Mouse (Mus musculus) left cerebral cortex, adult 2 months (tissue): Measurements from ENCODE around the gene Cdc42bpg. TPM values are rescaled to one million over a fixed set of nuclear protein-coding genes. Genes with fewer than 3 reads are reported as not detected.
A peak's percentile ranks its signal among the peaks of the same experiment; 100 is the strongest.

Experiments
- DNase-seq, 2 experiments: peaks; one replicate each; pipeline ENCODE4 v3.0.0; 2021 to 2022; ENCODE audit warnings: low spot score in 2 of 2, mixed read lengths in 1 of 2; ENCODE audit errors: extremely low spot score in 1 of 2
- H3K27ac ChIP-seq: fragments of 200-600 bp; 2 replicates; pipeline ENCODE4 v1.8.1; 2022
- H3K4me3 ChIP-seq: fragments of 200-600 bp; 2 replicates; pipeline ENCODE4 v1.8.1; 2022
- CTCF ChIP-seq: fragments of 200-600 bp; IDR thresholded peaks from 2 replicates; pipeline ENCODE4 v1.8.1; 2022; ENCODE audit warnings: antibody characterized with exemption, mild to moderate bottlenecking, moderate library complexity
- intact Hi-C: fragments of 180-260 bp; cut with DNase I; formaldehyde crosslinking; loops from one replicate; pipeline ENCODE4 v1.15.1; 2025
- total RNA-seq, 2 experiments: library from RNA; stranded (reverse); gene quantifications; 2 replicates each; pipeline ENCODE4 v1.2.3; 2021

The Cdc42bpg gene
- total RNA-seq, 2 experiments from 2014 or later = 3.4 to 4.1 TPM

DNA sequence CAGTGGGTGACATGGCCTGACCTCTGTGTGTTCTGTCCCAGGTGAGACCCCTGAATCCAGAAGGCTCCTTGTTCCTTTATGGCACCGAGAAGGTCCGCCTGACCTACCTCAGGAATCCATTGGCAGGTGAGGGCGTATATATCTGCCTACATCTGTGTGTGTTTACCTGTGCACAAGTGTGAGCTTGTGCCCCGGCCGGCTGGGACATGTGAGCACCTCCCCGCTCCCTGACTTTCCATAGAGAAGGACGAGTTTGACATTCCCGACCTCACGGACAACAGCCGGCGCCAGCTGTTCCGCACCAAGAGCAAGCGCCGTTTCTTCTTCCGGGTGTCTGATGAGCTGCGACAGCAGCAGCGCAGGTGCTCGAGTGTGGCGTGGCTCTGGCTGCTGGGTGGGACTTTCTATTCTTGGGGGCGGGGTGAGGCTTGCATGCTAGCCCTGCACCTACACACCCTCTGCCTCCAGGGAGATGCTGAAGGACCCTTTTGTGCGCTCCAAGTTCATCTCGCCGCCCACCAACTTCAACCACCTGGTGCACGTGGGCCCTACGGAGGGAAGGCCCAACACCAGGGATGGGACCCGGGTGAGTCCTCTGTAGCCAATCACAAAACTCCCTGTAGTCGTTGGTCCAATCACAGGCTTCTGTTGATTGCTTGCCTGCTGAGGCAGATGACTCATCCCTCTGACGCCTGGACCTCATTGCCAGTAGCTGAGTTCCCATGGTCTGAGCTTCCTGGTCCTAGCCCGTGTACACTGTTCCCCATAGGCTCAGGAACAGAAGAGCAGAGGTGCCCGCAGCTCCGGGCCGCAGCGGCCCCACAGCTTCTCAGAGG is 15.7 kb downstream of the Cdc42bpg start:
- intact Hi-C loops = no loop called here
- TF ChIP-seq CTCF = no peak
- H3K4me3 ChIP-seq = no peak overlapping the region
- no peak for DNase-seq
- H3K27ac ChIP-seq = no peak overlapping the region

DNA sequence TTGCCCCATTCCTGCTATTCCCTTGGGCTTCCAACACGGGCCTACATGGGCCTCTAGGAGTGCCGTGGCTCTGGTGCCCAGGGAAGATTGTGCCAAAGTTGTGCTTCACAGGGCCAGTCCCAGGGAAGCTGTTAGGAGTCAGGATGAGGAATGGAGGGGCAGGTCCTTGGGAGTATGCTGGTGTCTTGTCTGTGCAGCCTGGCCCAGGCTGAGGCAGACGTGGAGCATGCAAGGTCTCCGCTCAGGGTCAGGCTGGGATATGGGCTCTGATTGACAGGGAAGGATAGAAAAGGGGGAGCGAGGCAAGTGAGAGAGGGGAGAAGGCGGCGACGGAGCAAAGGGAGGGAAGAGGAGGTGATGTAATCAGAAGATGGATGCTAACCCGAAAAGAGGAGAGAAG is 18.5 kb downstream of the Cdc42bpg start:
- no peak for TF ChIP-seq CTCF
- Histone ChIP-seq H3K27ac (no peak overlapping the region), H3K4me3 (no peak overlapping the region)
- intact Hi-C loops = no loop called here
- no peak for DNase-seq

DNA sequence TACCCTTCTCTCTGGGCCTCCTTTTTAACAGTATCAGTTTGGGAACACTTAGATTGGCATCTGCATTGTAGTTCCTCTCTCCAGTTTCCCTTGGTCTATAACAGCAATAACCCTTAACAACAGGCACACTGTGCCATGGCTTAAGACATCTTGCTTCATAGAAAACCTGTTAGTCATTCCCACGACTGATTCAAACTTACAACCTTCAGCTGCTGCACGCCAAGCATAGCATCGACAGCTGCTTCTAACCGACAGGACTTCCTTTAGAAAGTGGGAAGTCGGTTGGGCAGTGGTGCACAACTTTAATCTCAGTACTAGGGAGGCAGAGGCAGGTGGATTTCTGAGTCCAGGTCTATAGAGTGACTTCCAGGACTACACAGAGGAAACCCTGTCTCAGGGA is 24.9 kb downstream of the Cdc42bpg start:
- no peak for TF ChIP-seq CTCF
- intact Hi-C loops = loop anchor here (2.0 to 10.0 kb wide), 3 partner anchors 62 to 246 kb away; partner anchors contain the start of genes Arl2, Batf2, Cdca5 and Gm28374
- Histone ChIP-seq H3K4me3 (no peak overlapping the region), H3K27ac (no peak overlapping the region)
- DNase-seq = no peak

DNA sequence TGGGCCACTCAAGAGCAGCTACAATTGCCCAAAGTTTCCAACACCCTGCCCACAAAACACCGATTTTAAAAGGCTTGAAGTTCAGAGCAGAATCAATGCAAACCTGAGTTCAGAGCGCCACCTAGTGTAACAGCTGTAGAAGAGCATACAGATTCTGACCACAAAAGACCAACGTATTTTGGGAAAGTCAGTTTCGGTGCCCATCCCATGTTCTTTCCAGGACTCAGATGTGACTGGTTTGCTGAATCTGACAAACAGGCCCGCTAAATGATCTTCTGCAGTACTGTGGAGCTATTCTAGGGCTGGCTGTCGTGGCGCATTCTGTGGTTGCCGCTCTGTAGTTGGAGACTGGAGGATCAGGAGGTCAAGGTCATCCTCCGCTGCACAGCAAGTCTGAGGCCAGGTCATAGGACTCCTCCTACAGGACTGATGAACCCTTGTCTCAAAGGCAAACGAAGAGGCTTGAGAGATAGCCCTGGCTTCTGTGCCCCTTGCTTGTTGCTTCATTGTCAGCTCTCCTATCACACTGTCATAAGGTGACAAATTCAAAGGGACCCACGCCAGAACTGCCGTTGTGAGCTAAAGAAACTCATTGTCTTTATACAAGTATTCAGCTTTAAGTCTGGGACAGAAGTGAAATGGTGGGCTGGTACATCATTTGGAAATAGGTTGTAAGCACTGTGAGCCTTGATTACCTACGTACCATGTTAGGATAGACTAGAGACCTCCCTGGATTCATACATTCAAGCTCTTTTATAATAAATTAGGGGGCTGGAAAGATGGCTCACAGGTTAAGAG is 25.7 kb downstream of the Cdc42bpg start:
- Histone ChIP-seq H3K4me3 (no peak overlapping the region), H3K27ac (no peak overlapping the region)
- peak; percentile 94 for TF ChIP-seq CTCF
- intact Hi-C loops = loop anchor here (2.0 to 10.0 kb wide), 3 partner anchors 63 to 247 kb away; partner anchors contain the start of genes Arl2, Batf2, Cdca5 and Gm28374
- DNase-seq = peak in 1 of 2 experiments; percentile 52

DNA sequence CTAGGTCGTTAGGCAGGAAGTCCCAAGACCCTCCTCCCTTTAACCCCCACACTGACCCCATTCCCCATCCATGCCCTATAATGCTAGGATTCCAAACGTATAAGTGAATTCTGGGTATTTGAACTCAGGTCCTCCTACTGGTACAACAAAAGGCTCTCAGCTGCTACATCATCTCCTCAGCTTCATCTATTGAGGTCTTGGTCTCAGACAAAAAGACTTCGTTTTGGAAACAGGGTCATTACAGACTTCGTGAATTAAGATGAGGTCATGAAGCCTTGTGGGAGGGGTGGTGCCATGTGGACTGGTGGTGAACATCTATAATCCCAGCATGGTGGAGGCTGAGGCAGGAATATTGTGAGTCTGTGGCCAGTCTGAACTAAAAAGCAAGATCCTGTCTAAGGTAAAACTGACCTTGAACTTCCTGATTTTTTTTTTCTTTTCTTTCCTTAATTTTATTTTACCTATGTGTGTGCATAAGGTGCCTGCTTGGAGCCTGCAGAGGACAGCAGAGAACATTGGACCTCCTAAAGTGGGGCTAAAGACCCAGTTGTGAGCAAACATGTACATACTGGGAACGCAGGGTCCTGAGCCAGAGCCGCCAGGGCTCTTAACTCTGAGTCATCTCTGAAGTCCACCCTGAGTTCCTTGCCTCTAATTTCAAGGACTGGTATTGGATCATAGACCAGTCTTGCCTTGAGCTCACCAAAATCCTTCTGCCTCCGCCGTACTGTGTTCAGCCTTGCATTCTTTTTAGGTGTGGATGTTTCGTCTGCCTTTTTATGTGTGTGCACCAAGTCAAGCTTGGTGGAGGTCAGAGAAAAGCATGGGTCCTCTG is 27.7 kb downstream of the Cdc42bpg start:
- DNase-seq = no peak
- intact Hi-C loops = loop anchor here (5.0 to 10.0 kb wide), 2 partner anchors 192 to 249 kb away; partner anchors contain the start of genes Arl2, Batf2, Cdca5 and Gm28374
- Histone ChIP-seq H3K27ac (peak overlapping the region; percentile 70), H3K4me3 (peak overlapping the region; percentile 18; the same call in 1 of the 2 replicates)
- TF ChIP-seq CTCF = no peak

DNA sequence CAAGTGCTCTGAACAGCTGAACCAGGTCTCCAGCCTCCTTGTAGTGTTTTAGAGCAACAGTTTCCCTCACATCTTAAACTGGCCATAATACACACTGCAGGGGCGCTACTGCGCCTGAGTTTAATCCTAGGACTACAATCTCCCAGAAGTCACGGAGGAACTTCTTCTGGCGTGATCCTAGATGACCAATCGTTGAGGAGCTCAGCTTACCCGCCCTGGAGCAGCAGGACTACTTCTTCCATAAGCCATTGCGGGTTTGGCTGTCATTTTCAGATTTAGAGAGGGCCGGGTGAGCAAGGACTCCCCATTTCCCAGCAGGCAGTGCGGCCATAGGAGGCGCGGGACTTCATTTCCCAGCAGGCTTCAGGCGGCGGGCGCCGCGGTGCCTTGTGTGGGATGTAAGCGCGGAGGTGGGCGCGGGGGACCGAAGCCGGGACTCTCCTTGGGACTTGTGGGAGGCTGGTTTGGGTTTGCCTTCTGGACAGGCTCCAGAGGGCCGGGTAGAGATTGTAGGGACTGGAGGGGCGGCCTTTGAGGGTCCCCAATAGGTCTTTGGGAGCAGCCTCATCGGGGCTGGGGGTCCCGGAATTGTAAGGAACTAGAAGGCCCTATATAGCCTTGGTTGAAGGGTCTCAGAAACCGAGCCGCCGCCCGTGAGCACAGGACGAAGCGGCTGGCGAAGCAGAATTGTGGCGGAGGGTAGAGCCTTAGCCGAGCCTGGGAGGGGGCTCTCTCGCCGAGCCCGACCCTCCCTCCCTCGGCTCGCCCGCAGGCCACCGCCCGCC is 28.6 kb downstream of the Cdc42bpg start, which contains the start of gene Men1:
Gene Men1 (plus strand): TSS at position 307 of the 785 bp plus-strand sequence.
- TF ChIP-seq CTCF = peak; percentile 55
- Histone ChIP-seq H3K4me3 (peak within 1 kb of the TSS; percentile 68), H3K27ac (peak within 1 kb of the TSS; percentile 96)
- peak; percentile 95 for DNase-seq
- intact Hi-C loops = loop anchor here (5.0 to 10.0 kb wide), 2 partner anchors 193 to 250 kb away; partner anchors contain the start of genes Arl2, Batf2, Cdca5 and Gm28374

DNA sequence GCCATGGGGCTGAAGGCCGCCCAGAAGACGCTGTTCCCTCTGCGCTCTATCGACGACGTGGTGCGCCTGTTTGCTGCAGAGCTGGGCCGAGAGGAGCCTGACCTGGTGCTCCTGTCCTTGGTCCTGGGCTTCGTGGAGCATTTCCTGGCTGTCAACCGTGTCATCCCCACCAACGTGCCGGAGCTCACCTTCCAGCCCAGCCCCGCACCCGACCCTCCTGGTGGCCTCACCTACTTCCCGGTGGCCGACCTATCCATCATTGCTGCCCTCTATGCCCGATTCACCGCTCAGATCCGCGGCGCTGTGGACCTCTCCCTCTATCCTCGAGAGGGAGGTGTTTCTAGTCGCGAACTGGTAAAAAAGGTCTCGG is 29.2 kb downstream of the Cdc42bpg start:
- intact Hi-C loops = loop anchor here (10.0 kb wide), 1 partner anchor 251 kb away; the partner anchor contains the start of genes Cdca5, Gm28374, Tmem262 and Zfpl1
- no peak for DNase-seq
- TF ChIP-seq CTCF = no peak
- H3K4me3 ChIP-seq = peak overlapping the region; percentile 68
- peak overlapping the region; percentile 96 for H3K27ac ChIP-seq

DNA sequence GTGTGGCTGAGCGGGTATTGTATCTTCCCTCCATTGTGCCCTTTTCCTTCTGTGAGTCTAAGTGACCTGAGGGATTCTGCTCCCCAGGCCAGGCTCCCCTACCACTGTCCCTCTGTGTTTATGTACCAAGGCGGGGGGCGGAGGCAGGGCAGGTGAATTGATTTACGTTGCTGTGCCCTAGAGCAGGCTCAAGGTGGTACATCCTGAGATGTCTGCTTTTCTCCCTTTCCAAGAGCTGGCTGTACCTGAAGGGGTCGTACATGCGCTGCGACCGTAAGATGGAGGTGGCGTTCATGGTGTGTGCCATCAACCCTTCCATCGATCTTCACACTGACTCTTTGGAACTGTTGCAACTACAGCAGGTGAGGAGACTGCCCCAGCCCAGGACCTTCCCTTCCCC is 30.7 kb downstream of the Cdc42bpg start:
- no peak for DNase-seq
- TF ChIP-seq CTCF = no peak
- intact Hi-C loops = loop anchor here (10.0 kb wide), 1 partner anchor 252 kb away; the partner anchor contains the start of genes Cdca5, Gm28374, Tmem262 and Zfpl1
- Histone ChIP-seq H3K4me3 (peak overlapping the region; percentile 68; the same call in 1 of the 2 replicates), H3K27ac (no peak overlapping the region)

DNA sequence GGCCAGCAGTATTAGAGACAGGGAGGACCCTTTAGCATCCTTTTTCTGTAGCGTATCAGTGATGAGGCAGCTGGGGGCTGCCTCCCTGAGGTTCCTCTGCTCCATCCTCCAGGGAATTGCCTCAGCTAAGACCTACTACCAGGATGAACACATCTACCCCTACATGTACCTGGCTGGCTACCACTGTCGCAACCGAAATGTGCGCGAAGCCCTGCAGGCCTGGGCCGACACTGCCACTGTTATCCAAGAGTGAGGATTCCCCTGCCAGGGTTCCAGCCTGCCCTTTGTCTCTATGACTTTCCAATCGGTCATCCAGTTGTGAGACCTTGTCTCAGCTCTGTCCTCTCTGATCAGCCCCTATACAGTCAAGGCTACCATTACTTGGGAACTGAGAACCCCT is 31.9 kb downstream of the Cdc42bpg start:
- no peak for DNase-seq
- Histone ChIP-seq H3K4me3 (no peak overlapping the region), H3K27ac (no peak overlapping the region)
- TF ChIP-seq CTCF = no peak
- intact Hi-C loops = loop anchor here (10.0 kb wide), 1 partner anchor 253 kb away; the partner anchor contains the start of genes Cdca5, Gm28374, Tmem262 and Zfpl1

DNA sequence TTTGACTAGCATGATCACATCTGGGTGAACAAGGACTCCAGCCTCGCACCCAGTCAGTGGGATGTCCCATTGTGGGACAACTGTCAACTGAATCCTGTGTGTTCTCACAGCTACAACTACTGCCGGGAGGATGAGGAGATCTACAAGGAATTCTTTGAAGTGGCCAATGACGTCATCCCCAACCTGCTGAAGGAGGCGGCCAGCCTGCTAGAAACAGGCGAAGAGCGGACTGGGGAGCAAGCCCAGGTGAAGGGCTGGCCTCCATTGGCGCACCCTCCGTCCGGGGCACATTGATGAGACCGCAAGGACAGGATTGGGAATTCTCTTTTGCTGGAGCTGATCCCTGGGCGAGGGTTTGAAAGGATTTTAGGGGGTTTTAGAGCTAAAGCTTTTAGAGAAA is 32.5 kb downstream of the Cdc42bpg start:
- Histone ChIP-seq H3K27ac (no peak overlapping the region), H3K4me3 (no peak overlapping the region)
- intact Hi-C loops = loop anchor here (10.0 kb wide), 1 partner anchor 254 kb away; the partner anchor contains the start of genes Cdca5, Gm28374, Tmem262 and Zfpl1

More for the DNA sequence above, 32.5 kb downstream of the Cdc42bpg start:
- DNase-seq = no peak
- no peak for TF ChIP-seq CTCF
